Mouse (Mus musculus) stomach, postnatal 0 days (tissue): ENCODE results near the gene Tmem256. TPM values are rescaled to one million over a fixed set of nuclear protein-coding genes. Genes with fewer than 3 reads are reported as not detected.
A peak's percentile ranks its signal among the peaks of the same experiment; 100 is the strongest.

Experiments
- ATAC-seq: fragments of 200-750 bp; cut with Nextera tagmentation; 2 replicates; pipeline ENCODE4 v1.8.0; 2017; ENCODE audit not compliant: low FRiP score, low TSS enrichment
- DNase-seq: peaks from one replicate; pipeline ENCODE4 v3.0.0-alpha.2; 2016; ENCODE audit warnings: low spot score
- H3K27ac ChIP-seq: fragments of 300-500 bp; sonication (generic); replicated peaks from 2 replicates; pipeline ENCODE4 v1.5.1; 2014; ENCODE audit warnings: mild to moderate bottlenecking, control low read depth
- H3K27me3 ChIP-seq: fragments of 300-500 bp; sonication (generic); 2 replicates; pipeline ENCODE4 v1.6.1; 2014; ENCODE audit warnings: low read length; ENCODE audit not compliant: control insufficient read depth, insufficient read depth
- H3K36me3 ChIP-seq: fragments of 300-500 bp; sonication (generic); 2 replicates; pipeline ENCODE4 v1.6.1; 2014; ENCODE audit warnings: low read length, mixed read lengths; ENCODE audit not compliant: control insufficient read depth, insufficient read depth
- H3K4me1 ChIP-seq: fragments of 300-500 bp; sonication (generic); replicated peaks from 2 replicates; pipeline ENCODE4 v1.6.1; 2014; ENCODE audit warnings: antibody characterized with exemption; ENCODE audit not compliant: control insufficient read depth, insufficient read depth
- H3K4me2 ChIP-seq: fragments of 300-500 bp; sonication (generic); replicated peaks from 2 replicates; pipeline ENCODE4 v1.6.1; 2014; ENCODE audit warnings: low read depth, mild to moderate bottlenecking, control low read depth, moderate library complexity
- H3K4me3 ChIP-seq: fragments of 300-500 bp; sonication (generic); 2 replicates; pipeline ENCODE4 v1.5.1; 2014; ENCODE audit warnings: low read depth, low read length, control low read depth
- H3K9ac ChIP-seq: fragments of 300-500 bp; sonication (generic); 2 replicates; pipeline ENCODE4 v1.6.1; 2014; ENCODE audit warnings: mild to moderate bottlenecking, low read length, control low read depth, mixed read lengths
- H3K9me3 ChIP-seq: fragments of 300-500 bp; sonication (generic); 2 replicates; pipeline ENCODE4 v1.6.1; 2016; ENCODE audit warnings: low read length; ENCODE audit not compliant: control insufficient read depth
- CTCF ChIP-seq: IDR thresholded peaks from 2 replicates; pipeline ENCODE4 v1.5.1; 2016; ENCODE audit warnings: antibody characterized with exemption, low read depth, mild to moderate bottlenecking, moderate library complexity
- EP300 ChIP-seq: optimal IDR thresholded peaks from 2 replicates; pipeline ENCODE3; 2016; ENCODE audit warnings: antibody characterized with exemption
- WGBS: fragments of 180-500 bp; shearing (Covaris S2); extraction: QIAGEN DNeasy Blood & Tissue Kit; methylation state at CpG from one replicate; pipeline ENCODE4 v1.1.7; 2014; 5-methylcytosine and 5-hydroxymethylcytosine counted together
- microRNA-seq: library from miRNA; unstranded; fragments of <30 nt; microRNA quantifications from one replicate; pipeline ENCODE4, GENCODE M21; 2016
- polyA plus RNA-seq: library from polyadenylated mRNA; unstranded; fragments of >200 nt; fragmentation: Nextera tagmentation; extraction: Ambion mirVana; gene quantifications from 2 replicates; pipeline ENCODE4 v1.2.1, GENCODE M21; 2015

Tmem256 gene
- polyA plus RNA-seq, 1 experiment from 2014 or later, result 366 TPM

- DNase-seq (no peak), ATAC-seq (no peak)
- WGBS, result 60% methylated on average over 9 of the region's 9 CpGs
- H3K4me3 ChIP-seq, result no peak overlapping the region
- peak overlapping the region; percentile 45 for H3K27ac ChIP-seq
- H3K36me3 ChIP-seq, result no peaks in the 10 kb centered on the region
- no peak overlapping the region for H3K9ac ChIP-seq
- no peak overlapping the region for H3K4me2 ChIP-seq
- H3K9me3 ChIP-seq, result no peaks in the 10 kb centered on the region
- TF ChIP-seq EP300 (no peak), CTCF (no peak)
- H3K4me1 ChIP-seq, result peaks cover 1% of the 10 kb centered on the region
- H3K27me3 ChIP-seq, result no peaks in the 10 kb centered on the region
These were observed 45.9 kb downstream of the Tmem256 start for GRCm38 (mm10) chr11:69884240-69884639.

DNA sequence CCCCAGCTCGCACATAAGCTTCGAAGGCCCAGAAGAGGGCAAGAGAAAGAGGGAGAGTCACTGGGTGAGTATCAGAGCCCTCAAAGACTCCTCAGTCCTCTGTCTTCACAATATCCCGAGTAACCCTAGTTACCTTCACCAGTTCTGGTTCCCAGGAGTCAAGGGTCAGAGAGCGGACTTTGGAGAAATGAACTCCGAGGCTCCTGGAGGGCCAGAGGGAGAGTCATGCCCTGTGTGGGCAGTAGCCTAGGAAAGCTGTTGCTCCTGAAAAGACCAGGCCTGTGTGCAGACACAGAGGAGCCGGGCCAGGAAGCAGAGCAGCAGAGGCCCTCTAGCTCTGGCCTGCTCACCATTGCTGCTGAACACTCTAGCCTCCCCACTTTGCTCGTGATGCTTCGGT lies 46.3 kb downstream of the Tmem256 start:
- DNase-seq, result no peak
- H3K4me3 ChIP-seq, result no peak overlapping the region
- TF ChIP-seq CTCF, result no peak
- no peak for TF ChIP-seq EP300
- H3K27ac ChIP-seq, result peak overlapping the region; percentile 45
- H3K9ac ChIP-seq, result no peak overlapping the region
- 81% methylated on average over 8 of the region's 8 CpGs for WGBS
- no peaks in the 10 kb centered on the region for H3K27me3 ChIP-seq
- H3K4me1 ChIP-seq, result no peaks in the 10 kb centered on the region; the same call in none of the 2 replicates
- H3K36me3 ChIP-seq, result no peaks in the 10 kb centered on the region
- no peak for ATAC-seq
- no peak overlapping the region for H3K4me2 ChIP-seq
- H3K9me3 ChIP-seq, result no peaks in the 10 kb centered on the region

DNA sequence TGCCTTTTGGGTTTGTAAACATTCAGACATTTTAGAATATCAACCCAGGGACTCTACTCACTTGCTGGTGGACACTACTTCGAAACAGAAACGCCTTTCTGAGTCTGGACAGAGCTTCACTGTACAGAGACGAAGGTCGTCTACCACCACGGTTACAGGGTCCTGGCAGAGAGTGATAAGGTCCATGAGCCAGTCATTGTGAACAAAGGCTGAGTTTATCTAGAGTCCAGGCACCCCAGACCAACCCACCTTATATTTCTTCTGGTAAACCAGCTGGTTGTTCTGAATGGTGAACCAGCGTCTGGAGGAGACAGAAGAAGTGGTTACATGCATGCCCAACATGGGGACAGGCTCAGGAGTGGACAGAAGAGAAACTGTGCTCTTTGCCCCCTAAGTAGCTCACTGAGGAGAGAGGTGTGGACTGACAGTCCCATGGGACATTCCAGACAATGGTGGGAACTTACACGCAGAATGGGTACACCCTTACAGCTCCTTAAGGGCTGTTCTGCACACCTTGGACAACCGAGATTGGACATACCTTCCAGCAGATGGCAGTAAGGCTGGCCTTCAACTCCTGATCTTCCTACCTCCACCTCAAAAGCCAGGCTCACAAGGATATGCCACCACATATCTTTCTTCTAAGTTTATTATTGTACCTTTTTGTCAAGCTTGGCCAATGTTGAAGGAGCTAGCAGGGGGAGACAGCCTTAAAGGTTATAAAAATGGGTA lies 48.8 kb downstream of the Tmem256 start:
- H3K27me3 ChIP-seq, result no peaks in the 10 kb centered on the region
- no peaks in the 10 kb centered on the region for H3K4me1 ChIP-seq
- DNase-seq (peak; percentile 57), ATAC-seq (0 out of 2 replicates have a peak, but pooled peaks have one; percentile 31)
- no peaks in the 10 kb centered on the region for H3K36me3 ChIP-seq
- 56% methylated on average over 8 of the region's 8 CpGs for WGBS
- H3K27ac ChIP-seq, result no peak overlapping the region
- H3K4me2 ChIP-seq, result no peak overlapping the region
- no peak for TF ChIP-seq EP300
- peak; percentile 82 for TF ChIP-seq CTCF
- no peak overlapping the region for H3K9ac ChIP-seq
- H3K4me3 ChIP-seq, result no peak overlapping the region
- H3K9me3 ChIP-seq, result no peaks in the 10 kb centered on the region

Small RNA genes lying within 50 kb of the gene (microRNA-seq; reads per million reads assigned to microRNA genes)
- gene Mir6924, result not detected

Other genes with a start within 250 kb of the Tmem256 start
- 5.3 and 7.2 TPM in 2 replicates for gene Atp1b2, start 232.6 kb upstream of the Tmem256 start, polyA plus RNA-seq
- not detected in 2 replicates for gene Shbg, start 220.6 kb upstream of the Tmem256 start, polyA plus RNA-seq
- 14.4 and 15.5 TPM in 2 replicates for gene Sat2, start 216.5 kb upstream of the Tmem256 start, polyA plus RNA-seq
- gene Fxr2, start 205.5 kb upstream of the Tmem256 start, polyA plus RNA-seq, result 10.8 and 11.6 TPM in 2 replicates
- gene Sox15, start 183.2 kb upstream of the Tmem256 start, polyA plus RNA-seq, result 7.7 and 7.9 TPM in 2 replicates
- gene Mpdu1, start 175.9 kb upstream of the Tmem256 start, polyA plus RNA-seq, result 69.1 and 72.6 TPM in 2 replicates
- gene Cd68, start 172.4 kb upstream of the Tmem256 start, polyA plus RNA-seq, result 16.7 and 17.9 TPM in 2 replicates
- gene Eif4a1, start 166.1 kb upstream of the Tmem256 start, polyA plus RNA-seq, result 339 and 351 TPM in 2 replicates
- gene Senp3, start 156.4 kb upstream of the Tmem256 start, polyA plus RNA-seq, result 30.5 and 32.4 TPM in 2 replicates
- 0.50 and 0.75 TPM in 2 replicates for gene Tnfsf13, start 152.7 kb upstream of the Tmem256 start, polyA plus RNA-seq
- gene Tnfsf12, start 142.7 kb upstream of the Tmem256 start, polyA plus RNA-seq, result 6.9 and 9.7 TPM in 2 replicates
- 4.1 and 4.2 TPM in 2 replicates for gene Tnfsfm13, start 142.4 kb upstream of the Tmem256 start, polyA plus RNA-seq
- 7.9 and 9.0 TPM in 2 replicates for gene Polr2a, start 79.9 kb upstream of the Tmem256 start, polyA plus RNA-seq
- 0.11 TPM in 1 of 2 replicates, not detected in the other for gene Slc35g3, start 76.5 kb upstream of the Tmem256 start, polyA plus RNA-seq
- 2.6 and 2.7 TPM in 2 replicates for gene Zbtb4, start 72.6 kb upstream of the Tmem256 start, polyA plus RNA-seq
- gene Chrnb1, start 42.6 kb upstream of the Tmem256 start, polyA plus RNA-seq, result 4.3 and 5.0 TPM in 2 replicates
- 0.67 and 0.90 TPM in 2 replicates for gene Fgf11, start 36.7 kb upstream of the Tmem256 start, polyA plus RNA-seq
- 28.4 and 34.4 TPM in 2 replicates for gene Tmem102, start 32.9 kb upstream of the Tmem256 start, polyA plus RNA-seq
- not detected in 2 replicates for gene Gm39566, start 23.2 kb upstream of the Tmem256 start, polyA plus RNA-seq
- not detected in 2 replicates for gene Spem2, start 20.0 kb upstream of the Tmem256 start, polyA plus RNA-seq
- not detected in 2 replicates for gene Spem1, start 16.3 kb upstream of the Tmem256 start, polyA plus RNA-seq
- 2.5 and 2.7 TPM in 2 replicates for gene Nlgn2, start 730 bp upstream of the Tmem256 start, polyA plus RNA-seq
- gene Plscr3, start 7.9 kb downstream of the Tmem256 start, polyA plus RNA-seq, result 54.4 and 58.4 TPM in 2 replicates
- gene Tnk1, start 20.2 kb downstream of the Tmem256 start, polyA plus RNA-seq, result 12.3 TPM in 2 replicates
- gene Tmem95, start 39.5 kb downstream of the Tmem256 start, polyA plus RNA-seq, result 0.25 and 0.54 TPM in 2 replicates
- gene Kctd11, start 42.9 kb downstream of the Tmem256 start, polyA plus RNA-seq, result 15.9 and 18.1 TPM in 2 replicates
- gene Acap1, start 57.0 kb downstream of the Tmem256 start, polyA plus RNA-seq, result 0.70 and 0.71 TPM in 2 replicates
- gene 2810408A11Rik, start 62.5 kb downstream of the Tmem256 start, polyA plus RNA-seq, result 5.6 and 5.9 TPM in 2 replicates
- gene Neurl4, start 62.6 kb downstream of the Tmem256 start, polyA plus RNA-seq, result 2.3 and 3.9 TPM in 2 replicates
- gene Gps2, start 75.4 kb downstream of the Tmem256 start, polyA plus RNA-seq, result 40.6 and 43.3 TPM in 2 replicates
- gene Eif5a, start 83.4 kb downstream of the Tmem256 start, polyA plus RNA-seq, result 1,169 and 1,205 TPM in 2 replicates
- gene Ybx2, start 97.3 kb downstream of the Tmem256 start, polyA plus RNA-seq, result 1.4 and 1.7 TPM in 2 replicates
- gene Slc2a4, start 109.7 kb downstream of the Tmem256 start, polyA plus RNA-seq, result 36.4 and 40.5 TPM in 2 replicates
- 119 and 125 TPM in 2 replicates for gene Cldn7, start 126.3 kb downstream of the Tmem256 start, polyA plus RNA-seq
- 13.1 and 14.9 TPM in 2 replicates for gene Ctdnep1, start 142.6 kb downstream of the Tmem256 start, polyA plus RNA-seq
- gene Elp5, start 144.0 kb downstream of the Tmem256 start, polyA plus RNA-seq, result 73.1 and 73.4 TPM in 2 replicates
- gene Gabarap, start 152.6 kb downstream of the Tmem256 start, polyA plus RNA-seq, result 536 and 544 TPM in 2 replicates
- 34.4 and 38.5 TPM in 2 replicates for gene Phf23, start 157.3 kb downstream of the Tmem256 start, polyA plus RNA-seq
- gene Dvl2, start 162.1 kb downstream of the Tmem256 start, polyA plus RNA-seq, result 9.8 and 11.1 TPM in 2 replicates
- gene Acadvl, start 176.9 kb downstream of the Tmem256 start, polyA plus RNA-seq, result 136 and 143 TPM in 2 replicates
- gene Dlg4, start 178.4 kb downstream of the Tmem256 start, polyA plus RNA-seq, result 2.6 and 3.9 TPM in 2 replicates
- gene Asgr1, start 215.6 kb downstream of the Tmem256 start, polyA plus RNA-seq, result 0.70 and 0.83 TPM in 2 replicates